8 mouse cellular contexts compared by ENCODE assay signal in the genomic region with DNA sequence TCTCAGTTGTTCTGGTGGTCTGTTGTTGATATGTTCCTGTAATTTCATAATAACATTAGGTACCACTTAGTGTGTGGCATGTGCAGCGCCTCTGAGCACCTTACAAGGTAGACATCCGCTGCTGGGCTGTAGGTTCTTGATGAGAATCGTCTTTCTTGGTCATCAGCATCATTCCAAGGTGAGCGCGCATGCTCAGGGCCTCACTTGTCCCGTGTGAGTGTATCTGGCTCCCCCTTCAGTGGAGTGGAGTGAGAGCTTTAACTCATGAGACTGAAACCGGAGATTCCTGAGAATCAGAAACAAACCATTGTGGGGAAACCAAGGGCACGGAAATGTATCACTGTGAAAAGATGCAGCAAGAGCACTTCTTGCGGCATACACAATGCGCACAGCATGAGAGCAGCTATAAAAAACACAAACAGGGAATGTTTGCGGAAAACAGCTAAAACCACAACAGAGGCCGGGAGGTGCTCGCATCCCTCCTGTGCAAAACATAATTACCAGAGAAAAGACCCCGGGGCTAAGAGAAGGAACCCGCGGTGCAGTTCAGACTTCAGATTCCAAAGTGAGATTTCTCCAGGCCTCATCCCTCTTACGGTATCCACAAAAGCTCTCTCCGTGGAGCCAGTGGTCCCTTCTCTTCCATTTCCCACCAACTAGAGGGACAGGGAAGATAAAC. TPM values are rescaled to one million over a fixed set of nuclear protein-coding genes. Genes with fewer than 3 reads are reported as not detected.
DNase-seq lines count a peak whose midpoint lies in the region; ATAC-seq lines count a peak whose summit lies in the region.

No protein-coding gene starts in this region.

- no peak overlapping the region for H3K9ac ChIP-seq in embryonic facial prominence, embryonic 12.5 days
- 0 out of 2 replicates have a peak overlapping the region, but pooled peaks have one; percentile 19 for H3K9ac ChIP-seq in hindbrain, embryonic 16.5 days (ENCODE audit: low read depth, low read length)

- H3K4me3 ChIP-seq in embryonic facial prominence, embryonic 12.5 days = no peak overlapping the region
- H3K4me3 ChIP-seq in hindbrain, embryonic 16.5 days (ENCODE audit: low read length) = no peak overlapping the region; the same call in 1 of the 2 replicates
- peak overlapping the region; percentile 35 for H3K4me3 ChIP-seq in limb, embryonic 10.5 days

- no peaks in the 10 kb centered on the region for H3K36me3 ChIP-seq in embryonic facial prominence, embryonic 12.5 days
- H3K36me3 ChIP-seq in hindbrain, embryonic 16.5 days (ENCODE audit: control insufficient read depth, insufficient read depth, low read length) = no peaks in the 10 kb centered on the region
- no peaks in the 10 kb centered on the region for H3K36me3 ChIP-seq in limb, embryonic 10.5 days

- WGBS in embryonic facial prominence, embryonic 12.5 days = 14% methylated on average over 18 of the region's 18 CpGs
- WGBS in hindbrain, embryonic 16.5 days = 19% methylated on average over 18 of the region's 18 CpGs
- WGBS in limb, embryonic 10.5 days = 35% methylated on average over 18 of the region's 18 CpGs

- no peaks in the 10 kb centered on the region for H3K9me3 ChIP-seq in embryonic facial prominence, embryonic 12.5 days
- no peaks in the 10 kb centered on the region for H3K9me3 ChIP-seq in hindbrain, embryonic 16.5 days (ENCODE audit: control insufficient read depth, low read length)
- H3K9me3 ChIP-seq in limb, embryonic 10.5 days (replicated peaks) = no peaks in the 10 kb centered on the region

- H3K4me1 ChIP-seq in embryonic facial prominence, embryonic 12.5 days = peaks cover 9% of the 10 kb centered on the region
- H3K4me1 ChIP-seq in hindbrain, embryonic 16.5 days (ENCODE audit: control insufficient read depth, insufficient read depth, low read depth, low read length) = peaks cover 4% of the 10 kb centered on the region
- H3K4me1 ChIP-seq in limb, embryonic 10.5 days = peaks cover 11% of the 10 kb centered on the region

- H3K4me2 ChIP-seq in embryonic facial prominence, embryonic 12.5 days (replicated peaks) = peak overlapping the region; percentile 47
- peak overlapping the region; percentile 44 for H3K4me2 ChIP-seq in hindbrain, embryonic 16.5 days (ENCODE audit: low read length)

- peak overlapping the region; percentile 30; the same call in 1 of the 2 replicates for H3K27ac ChIP-seq in embryonic facial prominence, embryonic 12.5 days
- peak overlapping the region; percentile 44; the same call in 1 of the 2 replicates for H3K27ac ChIP-seq in hindbrain, embryonic 16.5 days (ENCODE audit: low read depth, low read length)
- H3K27ac ChIP-seq in limb, embryonic 10.5 days = peak overlapping the region; percentile 56; the same call in 1 of the 2 replicates

- no peak for ATAC-seq in cerebellum, adult (ENCODE audit: insufficient number of reproducible peaks, low FRiP score, low TSS enrichment)
- ATAC-seq in embryonic facial prominence, embryonic 12.5 days (ENCODE audit: insufficient number of reproducible peaks, insufficient read depth, low FRiP score, low TSS enrichment) = peak; percentile 78; the same call in 1 of the 2 replicates
- peak; percentile 78 for ATAC-seq in hindbrain, embryonic 16.5 days

- H3K27me3 ChIP-seq in embryonic facial prominence, embryonic 12.5 days = no peaks in the 10 kb centered on the region
- no peaks in the 10 kb centered on the region for H3K27me3 ChIP-seq in hindbrain, embryonic 16.5 days (replicated peaks; ENCODE audit: control insufficient read depth, insufficient read depth, low read length)
- no peaks in the 10 kb centered on the region for H3K27me3 ChIP-seq in limb, embryonic 10.5 days (ENCODE audit: low read depth, poor library complexity, severe bottlenecking)

- DNase-seq in cerebellum, adult 9-10 months = peak; percentile 38
- DNase-seq in ES-CJ7 (ENCODE audit: low read depth, low spot score) = peak; percentile 3
- peak; percentile 32 for DNase-seq in limb, embryonic 10.5 days (ENCODE audit: low spot score)
- peak; percentile 22 for DNase-seq in right cerebral cortex, postnatal 4 days
- DNase-seq in urinary bladder, postnatal 14 days (ENCODE audit: low spot score) = no peak

RNA-seq across cellular contexts. Expression of a gene that starts 27.2 kb away (rescaled TPM):
- polyA plus RNA-seq in embryonic facial prominence, embryonic 12.5 days (2016; fragmentation: Nextera tagmentation; extraction: Ambion mirVana) = 55.0 and 60.0 TPM in 2 replicates
- 77.1 and 85.3 TPM in 2 replicates for polyA plus RNA-seq in hindbrain, embryonic 16.5 days (2015; fragmentation: Nextera tagmentation; extraction: Ambion mirVana)
- 32.0 and 38.0 TPM in 2 replicates for polyA plus RNA-seq in limb, embryonic 10.5 days (2016; fragmentation: Nextera tagmentation; extraction: Ambion mirVana)
